Mouse (Mus musculus) lung, adult 2 months (tissue): ENCODE measurements around the gene Pkd2l1.

Experiments used
- CTCF ChIP-seq: fragments of 200-500 bp; IDR thresholded peaks from 2 replicates; pipeline ENCODE4 v1.5.1; 2011; ENCODE audit warnings: mild to moderate bottlenecking, low read length, control low read depth; ENCODE audit not compliant: insufficient read depth
- POLR2A ChIP-seq: fragments of 200-500 bp; IDR thresholded peaks from 2 replicates; pipeline ENCODE4 v1.6.1; 2011; ENCODE audit warnings: low read depth, mild to moderate bottlenecking, control low read depth, low read length, borderline replicate concordance; ENCODE audit errors: extremely low read depth

DNA sequence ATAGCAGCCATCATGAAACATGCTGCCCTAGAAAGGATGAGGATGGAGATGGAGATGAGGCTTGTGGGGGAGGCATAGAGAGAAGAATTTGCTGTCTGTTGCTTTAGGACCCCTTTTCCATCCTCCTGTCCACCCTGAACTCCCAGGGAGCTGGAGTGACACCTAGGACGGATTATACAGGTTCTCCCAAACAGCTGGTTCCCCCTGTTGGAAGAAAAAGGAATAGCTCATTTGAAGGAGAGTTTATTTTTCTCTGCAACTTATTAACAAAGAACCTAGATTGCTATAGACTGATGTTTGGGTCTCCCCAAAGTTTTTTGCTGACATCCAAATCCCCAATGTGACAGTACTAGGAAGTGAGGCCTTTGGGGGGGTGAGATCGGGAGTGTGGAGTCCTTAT is 43.9 kb downstream of the Pkd2l1 start:
- no peak for TF ChIP-seq POLR2A
- no peak for TF ChIP-seq CTCF
